Mouse (Mus musculus) embryonic facial prominence, embryonic 11.5 days (tissue): ENCODE measurements around the gene Gpr142. TPM values are rescaled to one million over a fixed set of nuclear protein-coding genes. Genes with fewer than 3 reads are reported as not detected.
A peak's percentile ranks its signal among the peaks of the same experiment; 100 is the strongest.

Experiments used
- ATAC-seq: fragments of 200-750 bp; cut with Nextera tagmentation; replicated peaks from 2 replicates; pipeline ENCODE4 v1.8.0; 2017; ENCODE audit warnings: low read depth; ENCODE audit not compliant: insufficient number of reproducible peaks, low FRiP score, low TSS enrichment
- DNase-seq: peaks from one replicate; pipeline ENCODE4 v3.0.0-alpha.2; 2015; ENCODE audit warnings: low spot score
- H3K27ac ChIP-seq: fragments of 300-500 bp; sonication (generic); replicated peaks from 2 replicates; pipeline ENCODE4 v1.5.1; 2014; ENCODE audit warnings: mild to moderate bottlenecking, low read depth, low read length, control low read depth
- H3K27me3 ChIP-seq: fragments of 300-500 bp; sonication (generic); 2 replicates; pipeline ENCODE4 v1.6.1; 2014; ENCODE audit warnings: mild to moderate bottlenecking, low read length, moderate library complexity, mixed read lengths; ENCODE audit not compliant: control insufficient read depth, insufficient read depth
- H3K36me3 ChIP-seq: fragments of 300-500 bp; sonication (generic); replicated peaks from 2 replicates; pipeline ENCODE4 v1.6.1; 2014; ENCODE audit warnings: low read depth, mild to moderate bottlenecking, low read length, moderate library complexity, mixed read lengths; ENCODE audit not compliant: control insufficient read depth, insufficient read depth
- H3K4me1 ChIP-seq: fragments of 300-500 bp; sonication (generic); 2 replicates; pipeline ENCODE4 v1.6.1; 2014; ENCODE audit warnings: low read length, mixed read lengths; ENCODE audit not compliant: control insufficient read depth, insufficient read depth
- H3K4me2 ChIP-seq: fragments of 300-500 bp; sonication (generic); 2 replicates; pipeline ENCODE4 v1.6.1; 2014; ENCODE audit warnings: low read depth, mild to moderate bottlenecking, control low read depth, low read length, moderate library complexity
- H3K4me3 ChIP-seq: fragments of 300-500 bp; sonication (generic); 2 replicates; pipeline ENCODE4 v1.5.1; 2014; ENCODE audit warnings: low read depth, low read length, control low read depth
- H3K9ac ChIP-seq: fragments of 300-500 bp; sonication (generic); replicated peaks from 2 replicates; pipeline ENCODE4 v1.6.1; 2014; ENCODE audit warnings: mild to moderate bottlenecking, control low read depth, low read length
- H3K9me3 ChIP-seq: fragments of 300-500 bp; sonication (generic); replicated peaks from 2 replicates; pipeline ENCODE4 v1.6.1; 2016; ENCODE audit warnings: mild to moderate bottlenecking, low read length, inconsistent platforms, mixed read lengths; ENCODE audit not compliant: control insufficient read depth
- WGBS: fragments of 180-500 bp; shearing (Covaris S2); extraction: QIAGEN DNeasy Blood & Tissue Kit; methylation state at CpG from one replicate; pipeline ENCODE4 v1.1.7; 2014; 5-methylcytosine and 5-hydroxymethylcytosine counted together
- polyA plus RNA-seq: library from polyadenylated mRNA; unstranded; fragments of >200 nt; fragmentation: Nextera tagmentation; extraction: Ambion mirVana; gene quantifications from 2 replicates; pipeline ENCODE4 v1.2.1, GENCODE M21; 2014

The Gpr142 gene
- polyA plus RNA-seq, 1 experiment from 2014 or later: not detected

- no peaks in the 10 kb centered on the region for H3K9me3 ChIP-seq
- H3K4me2 ChIP-seq: no peak overlapping the region
- H3K4me1 ChIP-seq: peaks cover 19% of the 10 kb centered on the region
- H3K4me3 ChIP-seq: no peak overlapping the region
- H3K27me3 ChIP-seq: no peaks in the 10 kb centered on the region
- no peak overlapping the region for H3K27ac ChIP-seq
- no peak overlapping the region for H3K9ac ChIP-seq
- no peak for ATAC-seq
- no peaks in the 10 kb centered on the region for H3K36me3 ChIP-seq
- no peak for DNase-seq
- WGBS: 59% methylated on average over 5 of the region's 5 CpGs
These were observed 48.3 kb downstream of the Gpr142 start for GRCm38 (mm10) chr11:114847008-114847407.

- DNase-seq: no peak
These were observed 50.8 kb downstream of the Gpr142 start for GRCm38 (mm10) chr11:114849572-114849971.

GRCm38 (mm10) chr11:114850066-114850451 is 51.3 kb downstream of the Gpr142 start:
- H3K9me3 ChIP-seq: no peaks in the 10 kb centered on the region
- peak overlapping the region; percentile 74; the same call in 1 of the 2 replicates for H3K4me3 ChIP-seq
- H3K27me3 ChIP-seq: no peaks in the 10 kb centered on the region
- H3K27ac ChIP-seq: no peak overlapping the region
- peak overlapping the region; percentile 96 for H3K4me2 ChIP-seq
- H3K36me3 ChIP-seq: no peaks in the 10 kb centered on the region
- H3K9ac ChIP-seq: no peak overlapping the region
- peak; percentile 47 for DNase-seq
- H3K4me1 ChIP-seq: peaks cover 11% of the 10 kb centered on the region
- WGBS: 11% methylated on average over 5 of the region's 5 CpGs
- no peak for ATAC-seq

More at GRCm38 (mm10) chr11:114849572-114849971, 50.8 kb downstream of the Gpr142 start:
- H3K4me1 ChIP-seq: peaks cover 11% of the 10 kb centered on the region
- H3K27ac ChIP-seq: no peak overlapping the region
- H3K27me3 ChIP-seq: no peaks in the 10 kb centered on the region
- no peaks in the 10 kb centered on the region for H3K9me3 ChIP-seq
- H3K36me3 ChIP-seq: no peaks in the 10 kb centered on the region
- no peak for ATAC-seq
- no peak overlapping the region for H3K4me3 ChIP-seq
- WGBS: 7% methylated on average over 2 of the region's 2 CpGs
- H3K9ac ChIP-seq: no peak overlapping the region
- no peak overlapping the region for H3K4me2 ChIP-seq

- under 1% methylated on average over 34 of the region's 43 CpGs for WGBS
- Histone ChIP-seq H3K27me3 (no peaks in the 10 kb centered on the region), H3K9ac (peak within 1 kb of the TSS; percentile 89), H3K4me1 (peaks cover 11% of the 10 kb centered on the region), H3K4me3 (peak within 1 kb of the TSS; percentile 74), H3K36me3 (no peaks in the 10 kb centered on the region), H3K27ac (peak within 1 kb of the TSS; percentile 38), H3K4me2 (peak within 1 kb of the TSS; percentile 96), H3K9me3 (no peaks in the 10 kb centered on the region)
- ATAC-seq (no peak), DNase-seq (peak; percentile 57)
These were observed 51.9 kb downstream of the Gpr142 start, which contains the start of gene Gprc5c for GRCm38 (mm10) chr11:114850452-114851268. Gene Gprc5c (plus strand): TSS chr11:114851152.

GRCm38 (mm10) chr11:114851269-114851607 is 52.5 kb downstream of the Gpr142 start:
- Histone ChIP-seq H3K27me3 (no peaks in the 10 kb centered on the region), H3K27ac (peak overlapping the region; percentile 38; the same call in 1 of the 2 replicates), H3K9ac (peak overlapping the region; percentile 89), H3K4me3 (peak overlapping the region; percentile 74), H3K36me3 (no peaks in the 10 kb centered on the region), H3K9me3 (no peaks in the 10 kb centered on the region), H3K4me1 (peaks cover 11% of the 10 kb centered on the region), H3K4me2 (peak overlapping the region; percentile 96)
- ATAC-seq: no peak
- peak; percentile 43 for DNase-seq
- under 1% methylated on average over 27 of the region's 27 CpGs for WGBS

- WGBS: 0% methylated on average over 56 of the region's 65 CpGs
- H3K27ac ChIP-seq: peak overlapping the region; percentile 38
- H3K4me1 ChIP-seq: peaks cover 11% of the 10 kb centered on the region
- ATAC-seq (peak; percentile 72; the same call in 1 of the 2 replicates), DNase-seq (peak; percentile 84)
- no peaks in the 10 kb centered on the region for H3K36me3 ChIP-seq
- H3K4me2 ChIP-seq: peak overlapping the region; percentile 96
- H3K9ac ChIP-seq: peak overlapping the region; percentile 89
- H3K9me3 ChIP-seq: no peaks in the 10 kb centered on the region
- H3K27me3 ChIP-seq: no peaks in the 10 kb centered on the region
- H3K4me3 ChIP-seq: peak overlapping the region; percentile 74
These were observed 53.0 kb downstream of the Gpr142 start for GRCm38 (mm10) chr11:114851608-114852310.

GRCm38 (mm10) chr11:114852311-114853173 is 53.8 kb downstream of the Gpr142 start:
- Histone ChIP-seq H3K4me1 (peaks cover 11% of the 10 kb centered on the region), H3K4me2 (peak overlapping the region; percentile 96), H3K9me3 (no peaks in the 10 kb centered on the region), H3K9ac (peak overlapping the region; percentile 89), H3K27me3 (no peaks in the 10 kb centered on the region), H3K27ac (peak overlapping the region; percentile 38), H3K36me3 (no peaks in the 10 kb centered on the region), H3K4me3 (peak overlapping the region; percentile 74)
- ATAC-seq (peak; percentile 40; the same call in 1 of the 2 replicates), DNase-seq (peak; percentile 81)
- WGBS: 1% methylated on average over 40 of the region's 40 CpGs
